Mouse (Mus musculus) WW6 (cell line): ENCODE measurements around the gene Abca17.

ENCODE experiments used
- DNase-seq: peaks from one replicate; pipeline ENCODE4 v3.0.0-alpha.2; 2013; ENCODE audit warnings: low read depth, low spot score

The Abca17 gene

GRCm38 (mm10) chr17:24243311-24243969, 107.4 kb downstream of the Abca17 start:
- DNase-seq = no peak

GRCm38 (mm10) chr17:24236921-24237320, 113.9 kb downstream of the Abca17 start:
- DNase-seq = no peak

GRCm38 (mm10) chr17:24236479-24236878, 114.4 kb downstream of the Abca17 start:
- DNase-seq = no peak

GRCm38 (mm10) chr17:24227941-24228340, 122.9 kb downstream of the Abca17 start:
- no peak for DNase-seq

GRCm38 (mm10) chr17:24226721-24227120, 124.1 kb downstream of the Abca17 start:
- DNase-seq = no peak

GRCm38 (mm10) chr17:24225851-24226250, 125.0 kb downstream of the Abca17 start:
- DNase-seq = no peak

- DNase-seq = no peak
Measured at GRCm38 (mm10) chr17:24224741-24225140, 126.1 kb downstream of the Abca17 start.

GRCm38 (mm10) chr17:24223513-24223912, 127.4 kb downstream of the Abca17 start:
- DNase-seq = no peak

- no peak for DNase-seq
Measured at GRCm38 (mm10) chr17:24222653-24223052, 128.2 kb downstream of the Abca17 start.

- DNase-seq = peak; percentile 90
Measured at GRCm38 (mm10) chr17:24220435-24221411, 130.1 kb downstream of the Abca17 start, which contains the start of gene Tedc2. Gene Tedc2 (minus strand): TSS chr17:24220851.

GRCm38 (mm10) chr17:24216836-24217235, 134.0 kb downstream of the Abca17 start:
- DNase-seq = no peak
